Mouse (Mus musculus) olfactory bulb, adult 2 months (tissue): ENCODE data around the gene Gm6685.
"Not testable (repeated sequence)": the region's sequence is repeated elsewhere in the genome, so short reads cannot be mapped to it uniquely, and the experiment has no call there.

ENCODE experiments used
- CTCF ChIP-seq: fragments of 200-500 bp; IDR thresholded peaks from 2 replicates; pipeline ENCODE4 v1.5.1; 2012; ENCODE audit warnings: low read depth, mild to moderate bottlenecking, low read length, moderate library complexity; ENCODE audit not compliant: insufficient read depth
- POLR2A ChIP-seq: fragments of 200-500 bp; IDR thresholded peaks from 2 replicates; pipeline ENCODE4 v1.6.1; 2012; ENCODE audit warnings: mild to moderate bottlenecking, low read depth, low read length, moderate library complexity; ENCODE audit not compliant: insufficient read depth

DNA sequence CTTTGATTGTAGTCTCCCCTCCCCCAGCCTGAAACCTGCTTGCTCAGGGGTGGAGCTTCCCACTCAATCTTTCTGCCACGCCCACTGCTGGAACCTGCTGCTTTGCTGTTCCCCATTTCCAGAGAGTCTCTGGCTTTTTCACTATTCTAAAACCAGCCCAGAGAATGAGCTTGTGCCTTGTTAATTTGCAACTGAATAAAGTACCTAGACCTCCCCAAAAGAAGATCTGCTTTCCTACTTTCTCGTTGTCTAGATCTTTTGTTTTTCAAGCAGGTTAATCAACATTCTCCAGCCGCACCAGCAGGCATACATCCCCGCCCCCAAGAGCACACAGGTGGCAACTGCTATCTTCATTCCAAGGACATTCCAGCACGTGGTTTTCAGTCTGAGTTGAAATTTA lies 31.7 kb upstream of the Gm6685 start:
- TF ChIP-seq POLR2A, CTCF: not testable (repeated sequence)
